Mouse (Mus musculus): ENCODE measurements around the gene Iscu. TPM values are rescaled to one million over a fixed set of nuclear protein-coding genes. Genes with fewer than 3 reads are reported as not detected.
A peak's percentile ranks its signal among the peaks of the same experiment; 100 is the strongest.
"Not testable (repeated sequence)": the region's sequence is repeated elsewhere in the genome, so short reads cannot be mapped to it uniquely, and the experiment has no call there.

The Iscu gene
- polyA plus RNA-seq, 1 experiment from 2014 or later, result 101 TPM

DNA sequence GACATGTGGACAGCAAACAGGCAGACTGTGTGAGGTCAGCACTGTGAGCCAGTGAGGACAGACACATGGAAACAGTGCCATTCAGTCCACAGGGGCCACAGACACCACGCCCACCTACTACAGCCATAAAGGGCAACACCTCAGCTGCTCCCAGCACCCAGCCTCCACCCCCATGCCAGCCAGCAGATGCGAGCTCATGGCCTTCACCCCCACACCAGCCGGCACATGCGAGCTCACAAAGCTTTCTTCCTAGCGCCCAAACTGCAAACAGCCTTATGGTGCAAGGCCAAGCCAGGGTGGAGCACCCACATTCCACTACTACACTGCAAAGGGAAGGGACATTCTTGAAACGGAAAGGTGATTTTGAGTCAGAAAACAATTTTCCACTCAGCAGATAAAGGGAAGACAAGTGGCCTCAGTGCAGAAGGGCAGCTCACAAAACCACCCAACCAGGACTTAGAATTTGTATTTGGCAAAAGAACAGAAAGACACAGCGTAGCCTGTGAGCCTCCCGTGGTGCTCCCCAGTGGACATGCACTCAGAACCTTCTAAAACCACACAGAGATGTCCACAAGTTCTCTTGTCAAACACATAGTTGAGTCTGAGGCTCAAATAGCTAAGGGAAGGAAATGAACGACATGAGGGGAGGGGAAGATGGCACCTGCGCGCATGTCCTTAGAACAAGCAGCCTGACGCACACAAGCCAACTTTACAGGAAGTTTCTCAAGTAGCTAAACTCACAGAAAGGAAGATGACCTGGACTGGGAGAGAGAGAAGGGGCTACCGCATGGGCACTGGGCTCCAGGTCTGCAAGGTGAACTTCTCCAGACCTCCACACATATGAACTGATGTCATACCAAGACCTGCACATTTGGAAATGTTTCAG lies 6.7 kb upstream of the Iscu start:
- 92% methylated on average over 13 of the region's 13 CpGs for WGBS
- Histone ChIP-seq H3K4me1 (peaks cover 17% of the 10 kb centered on the region), H3K4me2 (replicated peaks) (no peak overlapping the region), H3K36me3 (peaks cover 74% of the 10 kb centered on the region), H3K27ac (no peak overlapping the region), H3K9me3 (replicated peaks) (no peaks in the 10 kb centered on the region), H3K9ac (no peak overlapping the region), H3K27me3 (no peaks in the 10 kb centered on the region), H3K4me3 (no peak overlapping the region)
- no peak for ATAC-seq (ENCODE audit: low FRiP score)

DNA sequence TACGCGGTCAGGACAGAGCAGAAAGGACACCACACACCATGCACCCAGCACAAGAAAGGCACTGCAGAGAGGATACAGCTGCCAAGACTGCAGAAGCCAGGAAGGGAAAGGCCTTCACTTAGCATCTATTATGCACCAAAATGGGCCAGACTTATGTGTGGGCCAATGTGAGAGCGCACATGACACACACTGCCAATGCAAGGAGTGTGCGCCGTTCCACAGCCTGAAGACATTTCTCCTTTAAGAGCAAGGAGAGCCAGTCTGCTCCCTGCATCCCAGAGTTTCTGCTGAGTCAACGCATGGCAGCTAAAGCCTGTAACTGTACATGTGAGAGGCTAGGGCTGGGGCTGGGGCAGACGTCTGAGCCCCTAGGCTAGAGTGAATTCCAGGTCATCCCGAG lies 3.7 kb upstream of the Iscu start:
- peaks cover 45% of the 10 kb centered on the region for H3K36me3 ChIP-seq
- no peaks in the 10 kb centered on the region for H3K9me3 ChIP-seq (replicated peaks)
- no peak overlapping the region for H3K27ac ChIP-seq
- no peaks in the 10 kb centered on the region for H3K27me3 ChIP-seq
- ATAC-seq (ENCODE audit: low FRiP score), result no peak
- no peak overlapping the region for H3K4me3 ChIP-seq
- WGBS, result 91% methylated on average over 8 of the region's 8 CpGs
- peaks cover 26% of the 10 kb centered on the region for H3K4me1 ChIP-seq
- H3K4me2 ChIP-seq (replicated peaks), result no peak overlapping the region
- H3K9ac ChIP-seq, result no peak overlapping the region

DNA sequence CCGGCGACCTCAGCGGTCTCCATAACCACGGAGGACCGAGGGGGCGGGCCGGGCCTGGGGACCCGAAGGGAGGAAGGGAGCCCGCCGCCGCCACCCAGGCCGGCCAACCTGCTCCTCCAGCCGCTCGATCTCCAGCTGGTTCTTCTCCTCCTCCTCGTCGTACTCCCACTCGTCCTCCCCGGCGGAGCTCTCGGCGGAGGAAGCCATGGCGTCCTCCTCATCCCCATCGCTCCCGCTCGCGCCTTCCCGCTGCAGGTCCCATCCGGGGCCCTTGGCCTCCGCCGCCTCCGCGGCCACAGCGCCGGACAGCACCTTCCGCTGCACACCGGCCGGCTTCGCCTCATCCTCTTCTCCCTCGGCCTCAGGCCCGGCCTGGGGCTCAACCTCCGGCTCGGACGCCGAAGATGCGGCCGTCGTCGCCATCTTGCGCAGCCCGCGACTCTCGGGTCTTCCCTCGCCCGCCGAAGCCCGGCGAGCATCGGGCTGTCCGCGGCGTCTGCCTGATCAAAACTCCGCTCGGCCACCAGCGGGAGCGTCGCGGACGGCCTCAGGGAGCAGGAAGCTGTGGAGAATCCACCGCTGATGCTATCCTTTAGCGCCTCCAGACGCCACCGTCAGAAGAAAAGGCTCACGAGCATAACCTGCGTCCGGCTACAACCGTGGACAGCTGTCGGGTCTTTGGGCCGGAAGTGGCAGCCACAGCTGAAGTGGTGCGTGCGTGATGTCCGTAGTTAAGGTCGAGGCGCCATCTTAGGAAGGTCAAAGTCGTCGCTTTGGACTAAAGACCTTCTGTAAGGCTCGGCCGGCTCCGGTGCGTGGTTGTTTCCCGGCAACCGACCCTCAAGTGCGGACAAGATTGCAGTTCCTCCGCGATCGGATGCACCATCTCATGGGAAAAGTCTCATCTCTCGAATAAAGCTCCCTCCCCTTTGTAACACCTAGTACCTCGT lies 1.1 kb upstream of the Iscu start:
- peak overlapping the region; percentile 95 for H3K4me2 ChIP-seq (replicated peaks)
- H3K4me3 ChIP-seq, result peak overlapping the region; percentile 93
- H3K4me1 ChIP-seq, result peaks cover 28% of the 10 kb centered on the region
- H3K9ac ChIP-seq, result peak overlapping the region; percentile 95
- under 1% methylated on average over 88 of the region's 97 CpGs for WGBS
- H3K27me3 ChIP-seq, result no peaks in the 10 kb centered on the region
- ATAC-seq (ENCODE audit: low FRiP score), result peak; percentile 78
- H3K9me3 ChIP-seq (replicated peaks), result no peaks in the 10 kb centered on the region
- H3K36me3 ChIP-seq, result peaks cover 53% of the 10 kb centered on the region
- peak overlapping the region; percentile 98 for H3K27ac ChIP-seq

DNA sequence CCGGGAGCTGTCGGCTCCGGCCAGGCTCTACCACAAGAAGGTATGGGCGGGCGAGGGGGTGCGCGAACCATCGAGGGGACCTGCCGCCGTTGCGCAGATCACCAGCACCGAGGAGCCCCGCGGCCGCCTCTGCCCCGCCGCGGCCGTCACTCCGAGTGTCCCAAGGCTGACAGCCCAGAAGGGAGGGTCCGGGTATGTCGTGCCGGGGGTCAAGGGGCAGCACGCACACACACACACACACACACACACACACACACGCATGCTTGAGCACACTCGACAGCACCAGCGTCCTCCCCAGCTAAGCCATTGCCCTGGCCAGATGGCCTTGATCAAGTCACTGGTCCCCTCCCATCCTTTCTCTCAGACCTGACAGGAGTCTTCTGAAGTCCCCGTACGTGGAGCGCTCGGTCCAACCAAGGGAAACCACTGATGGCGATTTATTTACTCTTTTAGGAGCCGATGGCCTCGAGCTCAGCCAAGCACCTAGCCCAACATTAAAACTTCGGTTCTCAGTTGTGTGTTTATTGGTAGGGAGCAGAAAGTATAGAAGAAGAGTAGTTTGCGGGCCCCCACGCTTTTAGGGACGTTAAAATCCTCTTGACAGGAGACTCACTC lies 464 bp downstream of the Iscu start:
- H3K9me3 ChIP-seq (replicated peaks), result no peaks in the 10 kb centered on the region

DNA sequence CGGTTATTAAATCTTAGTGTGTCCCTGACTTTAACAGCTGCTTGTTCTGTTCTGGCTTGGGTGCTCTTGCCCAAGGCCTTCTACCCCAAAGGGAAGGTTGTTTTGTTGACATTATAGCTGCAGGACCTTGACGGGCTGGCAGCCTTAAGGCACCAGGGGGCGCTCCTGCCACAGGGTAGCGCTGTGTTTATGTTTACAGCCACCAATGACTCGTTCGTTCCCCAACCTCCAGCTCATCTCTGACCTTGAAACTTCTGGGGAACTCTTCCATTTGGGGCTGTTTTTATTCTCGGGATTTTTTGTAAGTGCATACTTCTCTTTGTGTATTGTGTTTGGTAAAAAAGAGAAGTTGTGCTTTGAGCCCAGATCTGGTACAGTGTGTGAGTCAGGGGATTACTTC lies 1.1 kb downstream of the Iscu start:
- peak overlapping the region; percentile 95 for H3K4me2 ChIP-seq (replicated peaks)
- peak overlapping the region; percentile 79; the same call in 1 of the 2 replicates for H3K9ac ChIP-seq
- no peaks in the 10 kb centered on the region for H3K9me3 ChIP-seq (replicated peaks)
- ATAC-seq (ENCODE audit: low FRiP score), result no peak
- H3K36me3 ChIP-seq, result peaks cover 49% of the 10 kb centered on the region
- 3% methylated on average over 7 of the region's 7 CpGs for WGBS
- peak overlapping the region; percentile 93 for H3K4me3 ChIP-seq
- no peak overlapping the region for H3K27ac ChIP-seq
- no peaks in the 10 kb centered on the region for H3K27me3 ChIP-seq
- H3K4me1 ChIP-seq, result peaks cover 28% of the 10 kb centered on the region

More for the DNA sequence above, 464 bp downstream of the Iscu start:
- H3K4me1 ChIP-seq, result peaks cover 28% of the 10 kb centered on the region
- H3K27me3 ChIP-seq, result no peaks in the 10 kb centered on the region
- ATAC-seq (ENCODE audit: low FRiP score), result peak; percentile 59
- WGBS, result 3% methylated on average over 34 of the region's 38 CpGs
- H3K4me2 ChIP-seq (replicated peaks), result peak overlapping the region; percentile 95
- H3K9ac ChIP-seq, result peak overlapping the region; percentile 79
- H3K36me3 ChIP-seq, result peaks cover 50% of the 10 kb centered on the region
- H3K27ac ChIP-seq, result peak overlapping the region; percentile 44
- H3K4me3 ChIP-seq, result peak overlapping the region; percentile 93

DNA sequence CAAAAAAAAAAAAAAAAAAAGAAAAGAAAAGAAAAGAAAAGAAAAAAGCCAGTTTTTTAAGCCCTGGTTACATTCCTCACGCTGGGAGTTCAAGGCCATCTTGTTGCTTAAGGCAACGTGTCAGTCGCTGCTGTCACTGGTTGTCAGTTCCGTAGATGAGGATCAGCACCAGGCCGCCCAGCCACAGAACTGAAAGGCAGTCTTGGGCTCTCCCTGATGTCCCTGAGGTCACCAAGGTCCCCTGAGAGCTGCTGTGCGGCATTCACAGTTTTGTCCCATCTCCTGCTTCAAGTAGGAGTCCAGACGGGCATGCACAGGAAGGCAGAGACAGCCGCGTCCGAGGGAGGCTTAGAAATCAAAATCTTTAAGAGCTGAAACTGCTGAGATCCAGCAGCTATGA lies 3.0 kb downstream of the Iscu start:
- no peak for ATAC-seq (ENCODE audit: low FRiP score)
- no peak overlapping the region for H3K27ac ChIP-seq
- H3K9me3 ChIP-seq (replicated peaks), result no peaks in the 10 kb centered on the region
- H3K27me3 ChIP-seq, result no peaks in the 10 kb centered on the region
- 93% methylated on average over 10 of the region's 10 CpGs for WGBS
- H3K4me3 ChIP-seq, result no peak overlapping the region
- H3K4me2 ChIP-seq (replicated peaks), result no peak overlapping the region
- H3K9ac ChIP-seq, result no peak overlapping the region
- peaks cover 12% of the 10 kb centered on the region for H3K4me1 ChIP-seq
- H3K36me3 ChIP-seq, result peaks cover 43% of the 10 kb centered on the region

DNA sequence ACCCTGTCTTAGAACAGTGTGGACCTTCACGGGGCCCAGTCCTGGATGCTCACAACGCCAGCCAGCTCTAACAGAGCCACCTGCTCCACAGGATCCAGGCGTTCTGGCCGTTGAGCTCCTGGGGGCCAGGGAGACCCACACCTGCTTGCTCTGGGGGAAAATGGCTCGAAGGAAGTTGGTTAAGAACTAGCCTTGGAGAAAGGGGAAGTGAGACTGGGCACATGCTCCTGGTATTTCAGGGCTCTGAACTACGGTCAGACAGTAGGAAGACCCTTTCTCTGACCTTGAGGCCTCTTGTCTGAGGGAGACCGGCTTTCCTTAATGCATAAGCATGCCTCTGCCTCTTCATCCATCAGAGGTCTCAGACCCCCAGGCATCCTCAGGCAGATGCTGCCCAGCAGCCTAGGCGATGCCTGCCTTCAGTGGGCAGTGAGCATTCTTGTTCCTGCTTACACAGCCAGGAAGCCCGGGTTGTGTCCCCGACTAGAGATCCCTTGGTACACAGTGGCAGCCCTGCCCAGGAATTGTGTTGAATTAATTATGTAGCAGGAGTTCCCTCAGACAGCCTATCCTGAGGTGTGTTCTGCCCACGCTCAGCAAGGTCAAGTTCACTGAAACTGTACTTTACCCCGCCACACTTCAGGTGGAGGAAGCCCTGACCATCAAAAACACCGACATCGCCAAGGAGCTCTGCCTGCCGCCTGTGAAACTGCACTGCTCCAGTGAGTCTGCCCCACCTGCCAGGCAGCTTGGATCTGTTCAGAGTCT lies 3.8 kb downstream of the Iscu start:
- Histone ChIP-seq H3K27me3 (no peaks in the 10 kb centered on the region), H3K4me2 (replicated peaks) (no peak overlapping the region), H3K9ac (no peak overlapping the region), H3K27ac (no peak overlapping the region), H3K36me3 (peaks cover 43% of the 10 kb centered on the region), H3K4me3 (no peak overlapping the region), H3K4me1 (peaks cover 11% of the 10 kb centered on the region), H3K9me3 (replicated peaks) (no peaks in the 10 kb centered on the region)
- no peak for ATAC-seq (ENCODE audit: low FRiP score)
- WGBS, result 93% methylated on average over 15 of the region's 15 CpGs

DNA sequence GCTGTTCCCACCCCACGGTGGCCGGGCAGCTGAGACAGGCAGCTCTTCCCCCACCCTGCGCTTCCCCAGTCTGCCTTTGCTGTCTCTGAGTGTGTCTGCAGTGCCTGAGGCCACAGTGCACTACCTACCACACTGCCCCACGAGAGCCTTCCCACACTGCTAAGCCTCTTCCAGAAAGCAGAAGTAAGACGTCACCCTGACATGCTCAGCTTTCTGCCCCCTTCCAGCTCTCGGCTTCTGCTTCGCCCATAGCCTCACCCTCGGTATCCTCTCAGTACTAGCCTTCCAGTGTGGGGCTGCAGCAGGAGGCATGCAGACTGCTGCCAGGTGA lies 4.3 kb downstream of the Iscu start:
- Histone ChIP-seq H3K9me3 (replicated peaks) (no peaks in the 10 kb centered on the region), H3K36me3 (peaks cover 43% of the 10 kb centered on the region), H3K27me3 (no peaks in the 10 kb centered on the region), H3K9ac (no peak overlapping the region), H3K4me1 (peaks cover 11% of the 10 kb centered on the region), H3K27ac (no peak overlapping the region), H3K4me3 (no peak overlapping the region), H3K4me2 (replicated peaks) (no peak overlapping the region)
- ATAC-seq (ENCODE audit: low FRiP score), result no peak
- WGBS, result 88% methylated on average over 8 of the region's 8 CpGs

DNA sequence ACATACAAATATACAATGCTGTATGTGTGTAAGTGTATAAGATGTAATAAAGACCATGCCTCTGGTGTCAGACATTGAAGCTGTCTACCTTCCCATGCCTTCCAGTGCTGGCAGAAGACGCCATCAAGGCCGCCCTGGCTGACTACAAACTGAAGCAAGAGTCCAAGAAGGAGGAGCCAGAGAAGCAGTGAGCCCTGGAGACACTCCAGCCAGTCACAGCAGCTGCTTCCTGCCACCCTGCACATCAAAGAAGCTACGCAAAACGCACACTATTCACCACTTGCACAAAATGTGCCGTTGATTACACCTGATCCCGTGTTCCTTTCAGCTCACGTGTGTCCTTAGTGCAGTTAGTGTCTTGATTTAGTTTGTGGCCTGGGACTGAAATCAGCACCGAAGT lies 5.2 kb downstream of the Iscu start:
- ATAC-seq (ENCODE audit: low FRiP score); H3K4me2 ChIP-seq (replicated peaks); H3K9me3 ChIP-seq (replicated peaks); H3K4me3 ChIP-seq; H3K27ac ChIP-seq; H3K9ac ChIP-seq; H3K27me3 ChIP-seq: not testable (repeated sequence)
- Histone ChIP-seq H3K4me1 (peaks cover 11% of the 10 kb centered on the region), H3K36me3 (peaks cover 43% of the 10 kb centered on the region)
- WGBS, result 91% methylated on average over 8 of the region's 8 CpGs

DNA sequence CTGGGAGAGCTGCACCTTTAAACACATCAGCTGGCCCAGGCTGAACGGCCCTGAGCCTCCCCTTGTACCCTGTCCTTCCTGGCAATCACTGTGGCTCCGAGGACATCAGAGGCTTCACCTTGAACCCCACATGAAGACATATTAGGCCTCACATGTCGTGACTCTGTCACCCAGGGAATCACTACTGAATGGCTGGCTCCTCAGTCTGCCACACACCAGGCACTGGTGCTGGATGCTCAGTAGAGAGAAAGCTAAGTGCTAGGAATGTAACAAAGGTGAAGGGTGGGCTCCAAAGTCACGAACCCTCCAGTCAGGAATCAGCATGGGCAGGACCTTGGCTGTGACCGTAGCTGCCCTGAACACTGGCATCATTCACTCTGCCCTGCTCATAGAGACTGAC lies 7.0 kb downstream of the Iscu start:
- WGBS, result 80% methylated on average over 5 of the region's 5 CpGs
- H3K36me3 ChIP-seq, result peaks cover 39% of the 10 kb centered on the region
- no peak for ATAC-seq (ENCODE audit: low FRiP score)
- peaks cover 17% of the 10 kb centered on the region for H3K27me3 ChIP-seq
- no peak overlapping the region for H3K27ac ChIP-seq
- no peak overlapping the region for H3K4me3 ChIP-seq
- H3K9me3 ChIP-seq (replicated peaks), result no peaks in the 10 kb centered on the region
- no peak overlapping the region for H3K4me2 ChIP-seq (replicated peaks)
- peaks cover 4% of the 10 kb centered on the region for H3K4me1 ChIP-seq
- no peak overlapping the region for H3K9ac ChIP-seq

DNA sequence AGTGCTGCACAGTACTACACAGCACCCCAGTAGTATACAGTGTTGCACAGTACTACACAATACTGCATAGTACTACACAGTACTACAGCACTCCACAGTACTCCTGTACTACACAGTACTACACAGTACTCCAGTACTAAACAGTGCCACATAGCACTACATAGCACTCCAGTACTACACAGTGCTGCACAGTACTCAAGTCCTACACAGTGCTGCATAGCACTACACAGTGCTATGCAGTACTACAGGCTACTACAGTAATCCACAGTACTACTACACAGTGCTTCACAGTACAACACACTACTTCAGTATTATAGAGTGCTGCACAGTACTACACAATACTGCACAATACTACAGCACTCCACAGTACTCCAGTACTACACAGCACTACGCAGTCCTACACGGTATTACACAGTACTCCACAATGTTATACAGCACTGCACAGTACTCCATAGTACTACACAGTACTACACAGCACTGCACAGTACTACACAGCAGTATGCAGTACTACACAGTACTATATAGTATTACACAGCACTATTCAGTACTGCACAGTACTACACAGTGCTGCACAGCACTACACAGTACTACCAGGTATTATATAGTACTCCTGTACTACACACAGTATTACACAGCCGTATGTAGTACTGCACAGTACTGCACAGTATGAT lies 7.7 kb downstream of the Iscu start:
- Histone ChIP-seq H3K4me1 (peaks cover 4% of the 10 kb centered on the region), H3K4me2 (replicated peaks) (no peak overlapping the region), H3K9me3 (replicated peaks) (no peaks in the 10 kb centered on the region), H3K27me3 (peaks cover 17% of the 10 kb centered on the region), H3K4me3 (no peak overlapping the region), H3K27ac (no peak overlapping the region), H3K36me3 (peaks cover 32% of the 10 kb centered on the region), H3K9ac (no peak overlapping the region)
- WGBS, result 95% methylated on average over 3 of the region's 3 CpGs
- 0 out of 2 replicates have a peak, but pooled peaks have one; percentile 43 for ATAC-seq (ENCODE audit: low FRiP score)
